Mouse (Mus musculus): ENCODE data around the gene Tph2. TPM values are rescaled to one million over a fixed set of nuclear protein-coding genes. Genes with fewer than 3 reads are reported as not detected.

Gene Tph2
- polyA plus RNA-seq, 1 experiment from 2014 or later: not detected

DNA sequence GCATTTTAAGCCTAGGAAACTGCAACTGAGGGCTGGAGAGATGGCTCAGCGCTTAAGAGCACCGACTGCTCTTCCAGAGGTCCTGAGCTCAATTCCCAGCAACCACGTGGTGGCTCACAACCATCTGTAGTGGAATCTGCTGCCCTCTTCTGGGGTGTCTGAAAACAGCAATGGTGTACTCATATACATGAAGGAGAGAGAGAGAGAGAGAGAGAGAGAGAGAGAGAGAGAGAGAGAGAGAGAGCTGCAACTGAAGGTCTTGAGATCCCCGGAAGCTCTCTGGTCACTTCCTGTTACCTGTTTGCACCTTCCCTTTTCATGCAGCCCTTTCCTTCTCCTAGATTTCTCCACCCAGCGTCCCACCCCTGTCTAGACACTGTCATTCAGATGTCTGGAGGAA is 24.5 kb downstream of the Tph2 start:
- no peak overlapping the region for H3K27ac ChIP-seq (ENCODE audit: low read length)
- H3K9ac ChIP-seq (ENCODE audit: low read depth, low read length): no peak overlapping the region
- no peaks in the 10 kb centered on the region for H3K4me1 ChIP-seq (ENCODE audit: control insufficient read depth, low read depth, low read length)
- no peaks in the 10 kb centered on the region for H3K9me3 ChIP-seq (replicated peaks; ENCODE audit: control insufficient read depth, low read length)
- no peak for ATAC-seq (ENCODE audit: low read depth)
- no peak overlapping the region for H3K4me3 ChIP-seq (ENCODE audit: low read depth, low read length)
- H3K27me3 ChIP-seq (ENCODE audit: control insufficient read depth, insufficient read depth, low read depth, low read length): no peaks in the 10 kb centered on the region
- no peaks in the 10 kb centered on the region for H3K36me3 ChIP-seq (ENCODE audit: control insufficient read depth, insufficient read depth)
- 51% methylated on average over 5 of the region's 5 CpGs for WGBS (ENCODE audit: insufficient replicate concordance)
- H3K4me2 ChIP-seq (ENCODE audit: low read depth, low read length): no peak overlapping the region

DNA sequence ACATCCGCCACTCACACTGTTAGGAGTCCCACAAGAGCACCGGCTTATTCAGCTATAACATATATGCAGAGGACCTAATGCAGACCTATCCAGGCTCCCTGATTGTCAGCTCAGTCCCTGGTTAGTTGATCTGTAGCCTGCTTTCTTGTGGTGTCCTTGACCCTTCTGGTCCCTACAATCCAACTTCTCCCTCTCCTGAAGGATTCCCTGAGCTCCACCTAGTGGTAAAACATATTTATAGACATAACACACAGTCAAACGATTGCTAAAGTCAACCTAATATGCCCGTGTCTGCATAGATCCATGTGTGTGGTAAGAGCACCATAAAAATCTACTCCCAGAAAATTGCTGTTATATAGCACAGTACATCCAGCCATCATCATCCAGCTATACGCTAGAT is 37.5 kb downstream of the Tph2 start:
- Histone ChIP-seq H3K9me3 (replicated peaks; ENCODE audit: control insufficient read depth, low read length) (no peaks in the 10 kb centered on the region), H3K36me3 (ENCODE audit: control insufficient read depth, insufficient read depth) (no peaks in the 10 kb centered on the region), H3K4me2 (ENCODE audit: low read depth, low read length) (no peak overlapping the region), H3K4me1 (ENCODE audit: control insufficient read depth, low read depth, low read length) (no peaks in the 10 kb centered on the region), H3K27me3 (ENCODE audit: control insufficient read depth, insufficient read depth, low read depth, low read length) (no peaks in the 10 kb centered on the region), H3K4me3 (ENCODE audit: low read depth, low read length) (no peak overlapping the region), H3K27ac (ENCODE audit: low read length) (no peak overlapping the region), H3K9ac (ENCODE audit: low read depth, low read length) (no peak overlapping the region)
- ATAC-seq (ENCODE audit: low read depth): no peak
- WGBS (ENCODE audit: insufficient replicate concordance): 56% methylated on average over 5 of the region's 5 CpGs

DNA sequence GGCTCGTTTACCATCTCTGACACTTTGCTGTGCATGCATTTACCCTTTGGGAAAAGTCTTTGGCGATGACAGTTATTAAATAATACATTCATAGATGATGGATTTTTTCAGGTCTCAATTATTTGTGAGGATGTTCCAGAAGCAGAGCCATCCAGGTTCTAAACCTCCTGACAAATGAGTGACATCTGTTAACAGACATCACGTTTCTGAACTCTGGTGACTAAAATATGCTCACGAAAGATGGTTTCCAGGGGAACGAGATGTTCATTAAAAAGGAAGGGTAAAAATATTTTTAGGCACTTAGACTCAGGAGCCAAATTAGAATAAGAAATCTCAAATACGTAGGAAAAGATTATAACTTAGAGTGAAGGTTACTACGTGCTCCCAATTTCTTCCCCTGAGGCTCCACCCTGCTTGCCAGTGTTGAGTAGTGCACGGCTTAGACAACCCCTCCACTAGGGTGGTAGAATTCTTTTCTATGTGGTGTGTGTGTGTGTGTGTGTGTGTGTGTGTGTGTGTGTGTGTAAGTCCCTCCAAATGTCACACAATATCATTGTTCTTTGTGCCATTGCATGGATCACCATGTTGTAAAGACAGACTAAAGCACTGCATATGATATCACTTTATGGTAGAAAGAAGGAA is 38.4 kb downstream of the Tph2 start:
- no peak overlapping the region for H3K4me3 ChIP-seq (ENCODE audit: low read depth, low read length)
- no peak for ATAC-seq (ENCODE audit: low read depth)
- H3K4me2 ChIP-seq (ENCODE audit: low read depth, low read length): no peak overlapping the region
- H3K36me3 ChIP-seq (ENCODE audit: control insufficient read depth, insufficient read depth): no peaks in the 10 kb centered on the region
- H3K4me1 ChIP-seq (ENCODE audit: control insufficient read depth, low read depth, low read length): no peaks in the 10 kb centered on the region
- no peaks in the 10 kb centered on the region for H3K9me3 ChIP-seq (replicated peaks; ENCODE audit: control insufficient read depth, low read length)
- H3K9ac ChIP-seq (ENCODE audit: low read depth, low read length): no peak overlapping the region
- WGBS (ENCODE audit: insufficient replicate concordance): 62% methylated on average over 8 of the region's 8 CpGs
- no peaks in the 10 kb centered on the region for H3K27me3 ChIP-seq (ENCODE audit: control insufficient read depth, insufficient read depth, low read depth, low read length)
- no peak overlapping the region for H3K27ac ChIP-seq (ENCODE audit: low read length)

DNA sequence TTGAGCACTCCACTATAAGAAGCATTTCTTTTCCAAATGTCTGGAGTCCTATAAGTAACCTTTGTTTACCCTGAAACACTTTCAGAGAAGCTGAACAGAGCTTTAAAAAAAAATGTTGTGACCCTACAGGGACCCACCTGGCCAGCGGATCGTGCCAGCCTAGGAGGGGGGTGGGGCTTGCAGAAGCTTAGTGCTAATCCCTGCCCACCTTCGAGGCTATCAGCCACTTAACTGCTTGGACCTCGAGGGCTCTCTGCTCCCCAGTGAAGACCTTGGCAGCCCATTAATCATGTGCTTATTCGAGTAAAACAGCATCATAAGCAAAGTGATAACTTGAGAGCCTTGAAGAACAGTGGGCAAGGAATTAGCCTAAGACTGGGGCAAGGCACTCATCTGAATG is 40.3 kb downstream of the Tph2 start:
- H3K36me3 ChIP-seq (ENCODE audit: control insufficient read depth, insufficient read depth): no peaks in the 10 kb centered on the region
- whole genome bisulfite sequencing (ENCODE audit: insufficient replicate concordance): 25% methylated on average over 5 of the region's 5 CpGs
- H3K9me3 ChIP-seq (replicated peaks; ENCODE audit: control insufficient read depth, low read length): no peaks in the 10 kb centered on the region
- H3K27ac ChIP-seq (ENCODE audit: low read length): no peak overlapping the region
- no peak for ATAC-seq (ENCODE audit: low read depth)
- no peak overlapping the region for H3K4me3 ChIP-seq (ENCODE audit: low read depth, low read length)
- no peak overlapping the region for H3K9ac ChIP-seq (ENCODE audit: low read depth, low read length)
- H3K4me2 ChIP-seq (ENCODE audit: low read depth, low read length): no peak overlapping the region
- no peaks in the 10 kb centered on the region for H3K27me3 ChIP-seq (ENCODE audit: control insufficient read depth, insufficient read depth, low read depth, low read length)
- no peaks in the 10 kb centered on the region for H3K4me1 ChIP-seq (ENCODE audit: control insufficient read depth, low read depth, low read length)

- Histone ChIP-seq H3K9ac (ENCODE audit: low read depth, low read length) (no peak overlapping the region), H3K27ac (ENCODE audit: low read length) (no peak overlapping the region), H3K36me3 (ENCODE audit: control insufficient read depth, insufficient read depth) (no peaks in the 10 kb centered on the region), H3K4me3 (ENCODE audit: low read depth, low read length) (no peak overlapping the region), H3K4me2 (ENCODE audit: low read depth, low read length) (no peak overlapping the region), H3K4me1 (ENCODE audit: control insufficient read depth, low read depth, low read length) (no peaks in the 10 kb centered on the region), H3K27me3 (ENCODE audit: control insufficient read depth, insufficient read depth, low read depth, low read length) (no peaks in the 10 kb centered on the region), H3K9me3 (replicated peaks; ENCODE audit: control insufficient read depth, low read length) (no peaks in the 10 kb centered on the region)
- WGBS (ENCODE audit: insufficient replicate concordance): 36% methylated on average over 6 of the region's 6 CpGs
- ATAC-seq (ENCODE audit: low read depth): no peak
Observed at GRCm38 (mm10) chr10:115143641-115144040, 41.2 kb downstream of the Tph2 start.

DNA sequence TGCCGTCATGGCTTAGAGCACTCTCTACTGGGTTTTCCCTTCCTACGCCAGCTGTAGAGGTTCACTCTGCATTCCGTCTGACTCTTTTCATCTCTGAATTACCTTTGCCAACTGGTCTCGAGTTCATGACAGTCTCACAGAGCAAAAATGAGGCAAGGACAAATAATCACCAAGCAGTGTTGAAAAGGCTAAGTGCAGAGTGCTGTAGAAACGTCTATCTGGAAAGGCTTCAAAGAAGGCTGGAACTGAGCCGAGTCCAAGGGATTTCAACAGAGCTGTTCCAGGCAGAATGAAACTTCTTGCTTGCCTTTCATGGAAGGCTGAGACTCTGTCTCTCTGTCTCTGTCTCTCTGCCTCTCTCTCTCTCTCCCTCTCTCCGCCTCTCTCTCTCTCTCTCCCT is 47.8 kb downstream of the Tph2 start:
- Histone ChIP-seq H3K4me1 (ENCODE audit: control insufficient read depth, low read depth, low read length) (no peaks in the 10 kb centered on the region), H3K9ac (ENCODE audit: low read depth, low read length) (no peak overlapping the region), H3K4me2 (ENCODE audit: low read depth, low read length) (no peak overlapping the region), H3K27ac (ENCODE audit: low read length) (no peak overlapping the region), H3K27me3 (ENCODE audit: control insufficient read depth, insufficient read depth, low read depth, low read length) (no peaks in the 10 kb centered on the region), H3K36me3 (ENCODE audit: control insufficient read depth, insufficient read depth) (no peaks in the 10 kb centered on the region), H3K4me3 (ENCODE audit: low read depth, low read length) (no peak overlapping the region), H3K9me3 (replicated peaks; ENCODE audit: control insufficient read depth, low read length) (no peaks in the 10 kb centered on the region)
- no peak for ATAC-seq (ENCODE audit: low read depth)
- 67% methylated on average over 7 of the region's 7 CpGs for WGBS (ENCODE audit: insufficient replicate concordance)

DNA sequence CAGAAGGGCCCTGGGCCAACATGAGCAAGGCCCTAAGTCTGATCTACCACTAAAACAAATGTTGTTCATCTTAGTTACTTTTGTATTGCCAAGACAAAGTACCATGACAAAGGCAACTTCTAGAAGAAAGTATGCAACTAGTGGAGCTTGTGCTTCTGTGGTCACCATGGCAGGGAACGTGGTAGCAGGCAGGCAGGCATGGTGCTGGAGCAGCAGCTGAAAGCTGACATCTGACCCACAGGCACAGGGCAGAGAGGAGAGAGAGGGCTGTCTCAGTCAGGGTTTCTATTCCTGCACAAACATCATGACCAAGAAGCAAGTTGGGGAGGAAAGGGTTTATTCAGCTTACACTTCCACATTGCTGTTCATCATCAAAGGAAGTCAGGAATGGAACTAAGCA is 56.9 kb downstream of the Tph2 start:
- Histone ChIP-seq H3K27ac (ENCODE audit: low read length) (no peak overlapping the region), H3K9ac (ENCODE audit: low read depth, low read length) (no peak overlapping the region), H3K9me3 (replicated peaks; ENCODE audit: control insufficient read depth, low read length) (no peaks in the 10 kb centered on the region), H3K36me3 (ENCODE audit: control insufficient read depth, insufficient read depth) (no peaks in the 10 kb centered on the region), H3K27me3 (ENCODE audit: control insufficient read depth, insufficient read depth, low read depth, low read length) (no peaks in the 10 kb centered on the region), H3K4me2 (ENCODE audit: low read depth, low read length) (no peak overlapping the region), H3K4me1 (ENCODE audit: control insufficient read depth, low read depth, low read length) (no peaks in the 10 kb centered on the region), H3K4me3 (ENCODE audit: low read depth, low read length) (no peak overlapping the region)
- no peak for ATAC-seq (ENCODE audit: low read depth)
- 39% methylated on average over 1 of the region's 1 CpGs for WGBS (ENCODE audit: insufficient replicate concordance)

- Histone ChIP-seq H3K9ac (ENCODE audit: low read depth, low read length) (no peak overlapping the region), H3K36me3 (ENCODE audit: control insufficient read depth, insufficient read depth) (no peaks in the 10 kb centered on the region), H3K4me1 (ENCODE audit: control insufficient read depth, low read depth, low read length) (no peaks in the 10 kb centered on the region), H3K27me3 (ENCODE audit: control insufficient read depth, insufficient read depth, low read depth, low read length) (no peaks in the 10 kb centered on the region), H3K27ac (ENCODE audit: low read length) (no peak overlapping the region), H3K4me2 (ENCODE audit: low read depth, low read length) (no peak overlapping the region), H3K9me3 (replicated peaks; ENCODE audit: control insufficient read depth, low read length) (no peaks in the 10 kb centered on the region), H3K4me3 (ENCODE audit: low read depth, low read length) (no peak overlapping the region)
- WGBS (ENCODE audit: insufficient replicate concordance): 50% methylated on average over 5 of the region's 5 CpGs
- ATAC-seq (ENCODE audit: low read depth): no peak
Observed at GRCm38 (mm10) chr10:115125550-115125949, 59.3 kb downstream of the Tph2 start.

DNA sequence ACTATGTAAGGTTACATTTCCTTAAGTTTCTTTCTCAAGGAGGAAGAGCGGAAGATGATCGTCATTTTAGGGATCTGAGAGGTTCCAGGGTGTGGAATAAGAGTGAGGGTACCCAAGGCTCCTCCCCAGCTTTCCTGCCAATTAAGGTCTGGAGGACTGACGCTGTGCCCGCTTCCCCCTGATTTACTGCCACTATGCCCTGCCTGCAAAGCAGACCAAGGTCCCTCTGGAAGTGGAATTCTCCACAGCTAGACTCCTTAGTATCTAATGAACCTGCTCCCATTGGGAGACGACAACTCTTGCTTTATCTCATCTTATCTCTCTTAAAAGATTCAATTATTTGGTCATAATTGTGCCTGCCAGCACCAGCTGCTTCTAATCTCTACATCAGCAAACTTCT is 59.8 kb downstream of the Tph2 start:
- Histone ChIP-seq H3K27me3 (ENCODE audit: control insufficient read depth, insufficient read depth, low read depth, low read length) (no peaks in the 10 kb centered on the region), H3K4me2 (ENCODE audit: low read depth, low read length) (no peak overlapping the region), H3K9me3 (replicated peaks; ENCODE audit: control insufficient read depth, low read length) (no peaks in the 10 kb centered on the region), H3K4me1 (ENCODE audit: control insufficient read depth, low read depth, low read length) (no peaks in the 10 kb centered on the region), H3K27ac (ENCODE audit: low read length) (no peak overlapping the region), H3K4me3 (ENCODE audit: low read depth, low read length) (no peak overlapping the region), H3K9ac (ENCODE audit: low read depth, low read length) (no peak overlapping the region), H3K36me3 (ENCODE audit: control insufficient read depth, insufficient read depth) (no peaks in the 10 kb centered on the region)
- no peak for ATAC-seq (ENCODE audit: low read depth)
- 60% methylated on average over 5 of the region's 5 CpGs for WGBS (ENCODE audit: insufficient replicate concordance)

Measured in liver, embryonic 16.5 days (tissue).